Mouse (Mus musculus) hindbrain, embryonic 16.5 days (tissue): ENCODE results near the gene Mapk12. TPM values are rescaled to one million over a fixed set of nuclear protein-coding genes. Genes with fewer than 3 reads are reported as not detected.

Experiments
- ATAC-seq: fragments of 200-750 bp; cut with Nextera tagmentation; 2 replicates; pipeline ENCODE4 v1.8.0; 2017; ENCODE audit warnings: moderate TSS enrichment, moderate library complexity
- H3K27ac ChIP-seq: fragments of 300-500 bp; sonication (generic); 2 replicates; pipeline ENCODE4 v1.5.1; 2014; ENCODE audit warnings: low read depth, mild to moderate bottlenecking, control low read depth, low read length, moderate library complexity
- H3K27me3 ChIP-seq: fragments of 300-500 bp; sonication (generic); replicated peaks from 2 replicates; pipeline ENCODE4 v1.6.1; 2014; ENCODE audit warnings: low read length; ENCODE audit not compliant: control insufficient read depth, insufficient read depth
- H3K36me3 ChIP-seq: fragments of 300-500 bp; sonication (generic); 2 replicates; pipeline ENCODE4 v1.6.1; 2014; ENCODE audit warnings: mild to moderate bottlenecking, low read length, moderate library complexity, mixed read lengths; ENCODE audit not compliant: control insufficient read depth, insufficient read depth
- H3K4me1 ChIP-seq: fragments of 300-500 bp; sonication (generic); 2 replicates; pipeline ENCODE4 v1.6.1; 2014; ENCODE audit warnings: low read depth, low read length; ENCODE audit not compliant: control insufficient read depth, insufficient read depth
- H3K4me2 ChIP-seq: fragments of 300-500 bp; sonication (generic); 2 replicates; pipeline ENCODE4 v1.6.1; 2014; ENCODE audit warnings: mild to moderate bottlenecking, low read length, control low read depth, moderate library complexity
- H3K4me3 ChIP-seq: fragments of 300-500 bp; sonication (generic); 2 replicates; pipeline ENCODE4 v1.5.1; 2014; ENCODE audit warnings: mild to moderate bottlenecking, low read length, control low read depth, moderate library complexity
- H3K9ac ChIP-seq: fragments of 300-500 bp; sonication (generic); 2 replicates; pipeline ENCODE4 v1.6.1; 2014; ENCODE audit warnings: low read depth, mild to moderate bottlenecking, control low read depth, low read length, moderate library complexity
- H3K9me3 ChIP-seq: fragments of 300-500 bp; sonication (generic); 2 replicates; pipeline ENCODE4 v1.6.1; 2014; ENCODE audit warnings: mild to moderate bottlenecking, low read length, moderate library complexity; ENCODE audit not compliant: control insufficient read depth
- WGBS: fragments of 180-500 bp; shearing (Covaris S2); extraction: QIAGEN DNeasy Blood & Tissue Kit; methylation state at CpG from one replicate; pipeline ENCODE4 v1.1.7; 2014; 5-methylcytosine and 5-hydroxymethylcytosine counted together
- polyA plus RNA-seq: library from polyadenylated mRNA; unstranded; fragments of >200 nt; fragmentation: Nextera tagmentation; extraction: Ambion mirVana; gene quantifications from 2 replicates; pipeline ENCODE4 v1.2.1, GENCODE M21; 2015

Gene Mapk12
- polyA plus RNA-seq, 1 experiment from 2014 or later, result 4.1 TPM

DNA sequence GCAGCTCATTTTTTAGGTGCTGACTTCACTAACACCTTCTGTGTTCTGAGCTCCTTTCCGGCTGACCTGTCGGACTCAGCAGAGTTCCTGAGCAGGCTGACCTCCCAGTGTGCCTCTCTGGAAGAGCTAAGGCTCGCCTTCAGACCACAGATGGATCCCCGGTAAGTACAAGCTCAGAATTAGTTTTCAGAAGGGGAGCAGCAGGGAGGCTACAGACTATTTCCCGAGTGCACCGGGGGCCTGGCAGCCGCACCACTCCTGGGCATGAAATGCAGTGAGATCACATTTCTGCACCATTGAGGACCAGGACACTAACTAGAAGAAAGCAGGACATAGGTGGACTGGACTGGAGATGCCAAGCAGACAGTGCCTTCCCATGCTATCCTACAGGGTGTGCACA is 41.9 kb downstream of the Mapk12 start:
- 89% methylated on average over 7 of the region's 7 CpGs for WGBS
- H3K27ac ChIP-seq, result no peak overlapping the region

DNA sequence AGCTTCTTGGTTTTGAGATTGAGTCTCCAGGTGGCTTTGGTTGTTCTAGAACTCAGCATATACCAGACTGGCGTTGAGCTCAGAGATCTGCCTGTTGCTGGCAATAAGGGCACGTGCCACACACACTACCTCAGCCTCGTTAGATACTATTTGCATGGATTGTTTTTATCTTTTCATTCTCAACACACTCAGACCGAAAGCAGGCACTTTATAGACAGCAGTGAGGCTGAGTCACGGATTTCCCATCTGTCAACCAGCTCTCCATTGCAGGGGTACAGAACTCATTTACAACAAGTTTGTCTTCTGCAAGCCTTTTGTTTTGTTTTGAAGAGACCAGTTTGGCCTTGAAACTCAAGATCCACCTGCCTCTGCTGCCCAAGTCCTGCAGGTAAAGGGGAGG is 43.1 kb downstream of the Mapk12 start:
- no peaks in the 10 kb centered on the region for H3K9me3 ChIP-seq
- H3K4me1 ChIP-seq, result no peaks in the 10 kb centered on the region
- H3K4me2 ChIP-seq, result no peak overlapping the region
- H3K36me3 ChIP-seq, result peaks cover 78% of the 10 kb centered on the region
- H3K27ac ChIP-seq, result no peak overlapping the region
- no peak for ATAC-seq
- no peak overlapping the region for H3K9ac ChIP-seq
- no peaks in the 10 kb centered on the region for H3K27me3 ChIP-seq
- 93% methylated on average over 5 of the region's 5 CpGs for WGBS
- no peak overlapping the region for H3K4me3 ChIP-seq

More for the DNA sequence above, 41.9 kb downstream of the Mapk12 start:
- H3K4me1 ChIP-seq, result no peaks in the 10 kb centered on the region
- peaks cover 79% of the 10 kb centered on the region for H3K36me3 ChIP-seq
- H3K27me3 ChIP-seq, result no peaks in the 10 kb centered on the region
- no peak overlapping the region for H3K4me2 ChIP-seq
- no peak overlapping the region for H3K4me3 ChIP-seq
- H3K9me3 ChIP-seq, result no peaks in the 10 kb centered on the region
- no peak for ATAC-seq
- no peak overlapping the region for H3K9ac ChIP-seq

DNA sequence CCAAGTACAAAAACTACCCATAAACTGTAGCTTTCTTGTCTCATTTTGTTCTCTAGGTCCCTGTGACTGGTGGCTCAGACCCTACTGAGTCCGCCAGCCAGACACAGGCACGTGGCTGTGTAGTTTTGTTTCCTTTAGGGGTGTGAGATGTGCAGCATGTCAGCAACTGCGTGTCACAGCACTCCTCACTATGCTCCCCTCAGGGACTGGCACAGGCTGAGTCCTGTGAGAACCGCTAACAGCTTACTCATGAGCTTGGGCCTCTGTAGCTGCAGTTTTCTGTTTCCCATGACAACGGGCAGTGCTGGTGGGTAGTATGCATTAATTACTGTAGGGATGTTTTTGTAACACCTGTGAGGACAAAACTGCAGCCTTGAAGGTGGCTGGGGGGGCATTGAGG is 48.3 kb downstream of the Mapk12 start:
- 77% methylated on average over 5 of the region's 5 CpGs for WGBS
- H3K4me2 ChIP-seq, result no peak overlapping the region

DNA sequence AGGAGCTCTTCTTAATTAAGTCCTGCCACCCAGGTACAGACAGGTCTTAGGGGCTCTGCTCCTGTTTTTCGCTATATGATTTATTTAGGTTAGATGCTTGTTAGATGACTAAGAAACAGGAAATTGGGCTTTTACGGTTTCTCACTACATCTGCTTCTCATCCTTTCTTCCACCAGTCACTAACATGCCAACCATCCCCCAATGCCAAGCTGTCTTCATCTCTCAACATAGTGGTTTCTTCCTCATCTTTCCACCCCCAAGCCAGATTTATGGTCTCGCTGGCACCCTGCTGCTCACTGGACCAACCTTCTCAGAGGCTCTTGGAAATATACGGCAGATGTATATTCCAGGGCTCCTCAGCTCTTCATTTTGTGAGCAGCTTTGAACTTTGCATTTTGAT is 49.8 kb downstream of the Mapk12 start:
- no peak overlapping the region for H3K4me3 ChIP-seq
- no peak overlapping the region for H3K27ac ChIP-seq
- 90% methylated on average over 4 of the region's 4 CpGs for WGBS
- H3K27me3 ChIP-seq, result no peaks in the 10 kb centered on the region
- H3K9ac ChIP-seq, result no peak overlapping the region
- H3K36me3 ChIP-seq, result peaks cover 36% of the 10 kb centered on the region
- H3K4me1 ChIP-seq, result peaks cover 15% of the 10 kb centered on the region
- H3K4me2 ChIP-seq, result no peak overlapping the region
- ATAC-seq, result no peak
- no peaks in the 10 kb centered on the region for H3K9me3 ChIP-seq

More for the DNA sequence above, 48.3 kb downstream of the Mapk12 start:
- Histone ChIP-seq H3K4me3 (no peak overlapping the region), H3K9me3 (no peaks in the 10 kb centered on the region), H3K4me1 (peaks cover 15% of the 10 kb centered on the region), H3K9ac (no peak overlapping the region), H3K27ac (no peak overlapping the region), H3K27me3 (no peaks in the 10 kb centered on the region), H3K36me3 (peaks cover 36% of the 10 kb centered on the region)
- no peak for ATAC-seq

DNA sequence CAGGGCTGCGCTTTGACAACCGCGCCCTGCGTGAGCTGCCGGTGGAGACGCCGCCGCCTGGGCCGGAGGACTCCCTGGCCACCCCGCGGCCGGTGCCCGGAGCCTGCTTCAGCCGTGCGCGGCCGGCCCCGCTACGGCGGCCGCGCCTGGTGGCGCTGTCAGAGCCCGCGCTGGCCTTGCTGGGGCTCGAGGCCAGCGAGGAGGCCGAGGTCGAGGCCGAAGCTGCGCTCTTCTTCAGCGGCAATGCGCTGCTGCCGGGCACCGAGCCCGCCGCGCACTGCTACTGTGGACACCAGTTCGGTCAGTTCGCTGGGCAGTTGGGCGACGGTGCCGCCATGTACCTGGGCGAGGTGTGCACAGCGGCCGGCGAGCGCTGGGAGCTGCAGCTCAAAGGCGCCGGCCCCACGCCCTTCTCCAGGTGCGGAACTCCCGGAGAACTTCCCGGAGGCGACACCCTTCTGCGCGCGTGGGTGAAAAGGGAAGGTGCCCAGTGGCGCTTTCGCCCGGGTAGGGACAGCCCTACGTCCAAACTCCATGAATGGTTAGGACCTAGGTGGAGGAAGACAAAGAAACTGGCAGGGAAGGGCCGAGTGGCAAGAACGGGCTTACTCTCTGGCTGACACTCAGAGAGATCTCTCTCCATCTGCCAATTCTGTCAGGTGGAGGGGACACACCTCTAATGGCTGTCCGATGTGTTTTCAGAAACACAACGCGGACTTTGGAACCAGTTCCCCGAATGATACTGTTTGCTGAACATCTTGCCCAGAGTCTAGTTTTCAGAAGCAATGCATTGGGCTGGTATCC is 51.1 kb downstream of the Mapk12 start:
- Histone ChIP-seq H3K4me1 (peaks cover 15% of the 10 kb centered on the region), H3K4me3 (peak overlapping the region; percentile 96), H3K36me3 (peaks cover 36% of the 10 kb centered on the region), H3K4me2 (peak overlapping the region; percentile 96), H3K9ac (peak overlapping the region; percentile 95), H3K9me3 (no peaks in the 10 kb centered on the region), H3K27me3 (no peaks in the 10 kb centered on the region), H3K27ac (peak overlapping the region; percentile 72)
- 7% methylated on average over 37 of the region's 68 CpGs for WGBS
- ATAC-seq, result peak; percentile 74

DNA sequence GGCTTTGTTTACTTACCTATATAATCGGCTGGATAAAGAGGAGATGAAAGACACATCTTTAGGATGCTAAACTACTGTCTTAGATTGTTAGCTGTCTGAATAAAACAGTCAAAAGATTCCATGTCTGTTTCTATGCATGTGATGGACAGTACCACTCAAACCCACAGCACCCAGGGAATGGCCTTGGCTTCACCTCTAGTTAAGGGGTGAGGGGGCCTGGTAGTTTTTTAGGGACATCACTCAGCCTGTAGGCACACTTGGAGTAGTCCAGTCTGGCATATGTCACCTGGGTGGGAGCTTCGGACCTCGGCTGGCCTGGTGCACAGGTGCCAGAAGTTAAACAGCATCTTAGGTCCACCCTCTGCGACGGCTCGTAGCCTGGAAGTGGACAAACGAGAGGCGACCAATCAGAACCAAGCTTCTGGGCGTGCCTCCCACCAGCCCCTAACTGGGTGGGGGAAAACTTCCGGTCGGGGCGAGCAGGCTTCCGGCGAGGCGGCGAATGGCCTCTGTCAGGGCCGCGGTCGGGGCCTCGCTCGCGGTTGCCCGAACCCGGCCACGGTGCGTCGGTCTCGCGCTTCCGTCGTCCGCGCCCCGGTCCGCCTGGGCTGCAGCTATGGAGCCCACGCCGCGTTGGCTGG is 51.8 kb downstream of the Mapk12 start, which contains the start of gene Selenoo:
Selenoo (plus strand) TSS at position 478 of the 641 bp plus-strand sequence.
- peak within 1 kb of the TSS; percentile 96 for H3K4me2 ChIP-seq
- peaks cover 35% of the 10 kb centered on the region for H3K36me3 ChIP-seq
- peak within 1 kb of the TSS; percentile 72 for H3K27ac ChIP-seq
- peak within 1 kb of the TSS; percentile 96 for H3K4me3 ChIP-seq
- H3K4me1 ChIP-seq, result peaks cover 15% of the 10 kb centered on the region
- no peaks in the 10 kb centered on the region for H3K27me3 ChIP-seq
- peak within 1 kb of the TSS; percentile 95 for H3K9ac ChIP-seq
- H3K9me3 ChIP-seq, result no peaks in the 10 kb centered on the region
- peak; percentile 95 for ATAC-seq
- WGBS, result 2% methylated on average over 37 of the region's 38 CpGs

DNA sequence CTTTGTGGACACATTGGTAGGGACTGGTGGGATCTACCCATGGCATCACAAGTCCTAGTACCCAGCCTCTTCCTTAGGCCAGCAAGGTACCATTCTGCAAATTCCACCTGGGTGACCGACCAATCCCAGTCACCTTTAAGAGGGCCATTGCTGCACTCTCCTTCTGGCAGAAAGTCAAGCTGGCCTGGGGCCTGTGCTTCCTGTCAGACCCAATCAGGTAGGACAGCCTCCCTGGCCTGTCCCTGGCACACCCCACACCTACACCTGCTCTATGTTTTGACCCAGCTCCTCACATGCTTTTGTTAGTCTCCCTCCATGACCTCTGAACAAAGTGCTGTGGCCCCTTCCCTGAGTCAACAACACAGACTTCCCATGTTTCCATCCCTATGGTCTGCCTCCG is 55.7 kb downstream of the Mapk12 start:
- H3K4me3 ChIP-seq, result no peak overlapping the region
- H3K9ac ChIP-seq, result no peak overlapping the region
- ATAC-seq, result no peak
- H3K27me3 ChIP-seq, result no peaks in the 10 kb centered on the region
- H3K4me2 ChIP-seq, result no peak overlapping the region
- no peak overlapping the region for H3K27ac ChIP-seq
- H3K4me1 ChIP-seq, result peaks cover 5% of the 10 kb centered on the region
- 98% methylated on average over 2 of the region's 2 CpGs for WGBS
- H3K36me3 ChIP-seq, result peaks cover 45% of the 10 kb centered on the region
- no peaks in the 10 kb centered on the region for H3K9me3 ChIP-seq

DNA sequence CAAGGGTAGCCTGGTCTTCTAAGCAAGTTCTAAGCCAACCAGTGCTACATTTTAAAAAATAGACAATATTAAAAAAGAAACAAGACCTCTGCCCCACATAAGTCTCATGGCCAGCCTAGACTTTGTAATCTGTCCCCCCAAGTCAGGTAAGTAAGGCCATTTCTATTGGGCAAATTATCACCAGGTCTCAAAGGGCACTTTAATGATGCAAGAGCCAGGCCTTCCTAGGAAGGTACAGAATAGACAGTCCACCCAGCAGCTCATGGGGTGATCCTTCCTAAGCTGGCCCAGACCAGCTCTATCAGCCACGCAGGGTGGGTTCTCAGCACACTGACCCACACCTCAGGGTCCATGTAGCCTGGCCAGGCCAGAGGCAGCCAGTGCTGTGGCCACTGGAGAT is 56.6 kb downstream of the Mapk12 start:
- Histone ChIP-seq H3K36me3 (peaks cover 45% of the 10 kb centered on the region), H3K4me1 (peaks cover 5% of the 10 kb centered on the region), H3K9me3 (no peaks in the 10 kb centered on the region), H3K27ac (no peak overlapping the region), H3K4me3 (no peak overlapping the region), H3K9ac (no peak overlapping the region), H3K4me2 (no peak overlapping the region), H3K27me3 (no peaks in the 10 kb centered on the region)
- WGBS, result 100% methylated on average over 1 of the region's 1 CpGs
- ATAC-seq, result no peak
